Mouse (Mus musculus) hindbrain, embryonic 11.5 days (tissue): ENCODE data around the gene 9430097D07Rik. TPM values are rescaled to one million over a fixed set of nuclear protein-coding genes. Genes with fewer than 3 reads are reported as not detected.

Source experiments
- ATAC-seq: fragments of 200-750 bp; cut with Nextera tagmentation; 2 replicates; pipeline ENCODE4 v1.8.0; 2017; ENCODE audit warnings: mild to moderate bottlenecking, moderate TSS enrichment, moderate library complexity; ENCODE audit not compliant: low FRiP score
- DNase-seq: peaks from one replicate; pipeline ENCODE4 v3.0.0-alpha.2; 2015; ENCODE audit warnings: low spot score
- H3K27ac ChIP-seq: fragments of 300-500 bp; sonication (generic); 2 replicates; pipeline ENCODE4 v1.5.1; 2014; ENCODE audit warnings: mild to moderate bottlenecking, low read depth, low read length
- H3K27me3 ChIP-seq: fragments of 300-500 bp; sonication (generic); 2 replicates; pipeline ENCODE4 v1.6.1; 2014; ENCODE audit warnings: mild to moderate bottlenecking, low read length, moderate library complexity, mixed read lengths; ENCODE audit not compliant: control insufficient read depth, insufficient read depth
- H3K36me3 ChIP-seq: fragments of 300-500 bp; sonication (generic); 2 replicates; pipeline ENCODE4 v1.6.1; 2014; ENCODE audit warnings: mild to moderate bottlenecking, low read length, moderate library complexity, mixed read lengths; ENCODE audit not compliant: control insufficient read depth, insufficient read depth
- H3K4me1 ChIP-seq: fragments of 300-500 bp; sonication (generic); replicated peaks from 2 replicates; pipeline ENCODE4 v1.6.1; 2014; ENCODE audit warnings: low read length, mixed read lengths; ENCODE audit not compliant: control insufficient read depth, insufficient read depth
- H3K4me2 ChIP-seq: fragments of 300-500 bp; sonication (generic); replicated peaks from 2 replicates; pipeline ENCODE4 v1.6.1; 2014; ENCODE audit warnings: mild to moderate bottlenecking, low read depth, low read length
- H3K4me3 ChIP-seq: fragments of 300-500 bp; sonication (generic); 2 replicates; pipeline ENCODE4 v1.5.1; 2014; ENCODE audit warnings: low read depth, low read length
- H3K9ac ChIP-seq: fragments of 300-500 bp; sonication (generic); 2 replicates; pipeline ENCODE4 v1.6.1; 2014; ENCODE audit warnings: low read depth, low read length
- H3K9me3 ChIP-seq: fragments of 300-500 bp; sonication (generic); 2 replicates; pipeline ENCODE4 v1.6.1; 2016; ENCODE audit warnings: low read length; ENCODE audit not compliant: control insufficient read depth
- WGBS: fragments of 180-500 bp; shearing (Covaris S2); extraction: QIAGEN DNeasy Blood & Tissue Kit; methylation state at CpG from one replicate; pipeline ENCODE4 v1.1.7; 2014; 5-methylcytosine and 5-hydroxymethylcytosine counted together
- polyA plus RNA-seq: library from polyadenylated mRNA; unstranded; fragments of >200 nt; fragmentation: Nextera tagmentation; extraction: Ambion mirVana; gene quantifications from 2 replicates; pipeline ENCODE4 v1.2.1, GENCODE M21; 2014

Gene 9430097D07Rik
- polyA plus RNA-seq, 1 experiment from 2014 or later, result 0.37 TPM

GRCm38 (mm10) chr2:32556019-32556418, 19.5 kb downstream of the 9430097D07Rik start:
- H3K27ac ChIP-seq, result peak overlapping the region; percentile 30; the same call in 1 of the 2 replicates
- no peak overlapping the region for H3K4me2 ChIP-seq
- 81% methylated on average over 7 of the region's 7 CpGs for WGBS
- ATAC-seq (no peak), DNase-seq (no peak)
- H3K4me3 ChIP-seq, result no peak overlapping the region
- H3K36me3 ChIP-seq, result no peaks in the 10 kb centered on the region
- H3K27me3 ChIP-seq, result no peaks in the 10 kb centered on the region
- H3K9me3 ChIP-seq, result no peaks in the 10 kb centered on the region
- H3K9ac ChIP-seq, result no peak overlapping the region
- H3K4me1 ChIP-seq, result peaks cover 21% of the 10 kb centered on the region

DNA sequence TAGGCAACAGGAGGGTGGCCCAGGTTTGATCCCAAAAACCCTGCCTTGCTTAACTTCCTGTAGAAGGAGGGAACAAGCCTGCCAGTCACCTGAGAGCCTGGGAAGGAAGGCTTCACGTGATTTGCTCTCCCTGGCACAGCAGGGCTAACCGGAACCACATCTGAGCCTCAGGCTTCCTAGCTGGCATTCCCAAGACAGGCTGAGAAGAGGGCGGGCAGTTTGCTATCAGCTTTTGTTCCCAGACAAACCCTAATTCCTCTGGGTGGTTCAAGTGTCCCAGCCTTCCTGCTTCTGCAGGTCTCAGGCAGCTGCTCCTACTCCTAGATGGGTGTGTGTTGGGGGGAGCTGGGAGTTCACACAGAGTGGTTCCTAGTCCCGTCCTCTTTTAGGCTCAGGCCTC, 20.0 kb downstream of the 9430097D07Rik start:
- no peak overlapping the region for H3K4me2 ChIP-seq
- H3K9ac ChIP-seq, result no peak overlapping the region
- peaks cover 20% of the 10 kb centered on the region for H3K4me1 ChIP-seq
- no peak overlapping the region for H3K4me3 ChIP-seq
- H3K27me3 ChIP-seq, result no peaks in the 10 kb centered on the region
- ATAC-seq, result no peak
- WGBS, result 46% methylated on average over 4 of the region's 4 CpGs
- no peak for DNase-seq
- peak overlapping the region; percentile 30; the same call in 1 of the 2 replicates for H3K27ac ChIP-seq
- no peaks in the 10 kb centered on the region for H3K36me3 ChIP-seq
- H3K9me3 ChIP-seq, result no peaks in the 10 kb centered on the region

GRCm38 (mm10) chr2:32553592-32554148, 21.8 kb downstream of the 9430097D07Rik start:
- Histone ChIP-seq H3K4me1 (peaks cover 8% of the 10 kb centered on the region), H3K9me3 (no peaks in the 10 kb centered on the region), H3K4me3 (no peak overlapping the region), H3K4me2 (no peak overlapping the region), H3K36me3 (no peaks in the 10 kb centered on the region), H3K27ac (no peak overlapping the region), H3K27me3 (no peaks in the 10 kb centered on the region), H3K9ac (no peak overlapping the region)
- DNase-seq (no peak), ATAC-seq (no peak)
- WGBS, result 88% methylated on average over 7 of the region's 7 CpGs

DNA sequence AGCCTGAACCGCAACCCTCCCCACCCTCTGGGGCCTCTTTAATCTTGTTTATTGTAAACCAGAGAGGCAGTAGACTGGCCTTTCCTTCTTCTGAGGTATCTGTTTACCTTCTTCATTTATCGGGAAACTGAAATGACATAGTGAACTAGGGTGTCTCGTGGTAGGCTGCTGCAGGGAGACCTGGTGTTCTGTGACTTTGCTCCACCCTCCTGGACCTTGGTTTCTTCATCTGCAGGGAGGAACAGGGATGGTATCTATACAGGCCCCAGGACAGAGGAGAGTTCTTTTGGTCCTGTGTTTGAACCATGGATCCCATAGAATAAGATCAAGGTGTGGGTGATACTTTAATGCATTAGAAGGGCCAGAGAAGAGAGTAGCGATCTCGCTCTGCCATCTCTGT, 24.2 kb downstream of the 9430097D07Rik start:
- Histone ChIP-seq H3K27me3 (no peaks in the 10 kb centered on the region), H3K9me3 (no peaks in the 10 kb centered on the region), H3K4me1 (peaks cover 4% of the 10 kb centered on the region; the same call in 1 of the 2 replicates), H3K4me3 (no peak overlapping the region), H3K27ac (no peak overlapping the region), H3K9ac (no peak overlapping the region), H3K36me3 (no peaks in the 10 kb centered on the region), H3K4me2 (no peak overlapping the region)
- no peak for ATAC-seq
- DNase-seq, result no peak
- WGBS, result 87% methylated on average over 5 of the region's 5 CpGs

DNA sequence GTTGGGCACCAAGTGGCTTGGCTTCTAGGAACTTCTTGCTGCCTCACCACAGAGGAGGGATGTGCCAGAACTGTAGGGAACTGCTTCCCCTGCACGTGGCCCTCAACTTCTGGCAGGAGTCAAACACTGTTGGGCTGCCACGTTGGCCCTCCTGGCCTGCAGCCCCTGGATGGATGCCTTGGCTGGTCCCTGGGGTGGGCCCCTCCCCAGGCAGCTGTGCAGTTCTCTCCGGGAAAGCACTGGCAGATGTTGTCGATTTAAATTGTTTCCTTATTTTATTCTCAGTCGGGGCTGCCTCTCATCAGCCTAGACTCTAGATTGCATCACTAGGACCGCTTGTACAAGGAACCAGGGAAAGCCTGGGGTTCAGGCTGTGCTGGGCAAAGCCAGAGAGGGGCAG, 25.7 kb downstream of the 9430097D07Rik start:
- Histone ChIP-seq H3K4me3 (no peak overlapping the region), H3K27me3 (no peaks in the 10 kb centered on the region), H3K9ac (no peak overlapping the region), H3K9me3 (no peaks in the 10 kb centered on the region), H3K27ac (no peak overlapping the region), H3K4me2 (no peak overlapping the region), H3K4me1 (no peaks in the 10 kb centered on the region), H3K36me3 (no peaks in the 10 kb centered on the region)
- ATAC-seq (no peak), DNase-seq (no peak)
- WGBS, result 76% methylated on average over 6 of the region's 6 CpGs

- Histone ChIP-seq H3K4me2 (no peak overlapping the region), H3K36me3 (no peaks in the 10 kb centered on the region), H3K9ac (no peak overlapping the region), H3K4me1 (no peaks in the 10 kb centered on the region), H3K4me3 (no peak overlapping the region), H3K27ac (no peak overlapping the region), H3K27me3 (no peaks in the 10 kb centered on the region), H3K9me3 (no peaks in the 10 kb centered on the region)
- 89% methylated on average over 9 of the region's 9 CpGs for WGBS
- DNase-seq (no peak), ATAC-seq (no peak)
Measured at GRCm38 (mm10) chr2:32549171-32549570, 26.3 kb downstream of the 9430097D07Rik start.

DNA sequence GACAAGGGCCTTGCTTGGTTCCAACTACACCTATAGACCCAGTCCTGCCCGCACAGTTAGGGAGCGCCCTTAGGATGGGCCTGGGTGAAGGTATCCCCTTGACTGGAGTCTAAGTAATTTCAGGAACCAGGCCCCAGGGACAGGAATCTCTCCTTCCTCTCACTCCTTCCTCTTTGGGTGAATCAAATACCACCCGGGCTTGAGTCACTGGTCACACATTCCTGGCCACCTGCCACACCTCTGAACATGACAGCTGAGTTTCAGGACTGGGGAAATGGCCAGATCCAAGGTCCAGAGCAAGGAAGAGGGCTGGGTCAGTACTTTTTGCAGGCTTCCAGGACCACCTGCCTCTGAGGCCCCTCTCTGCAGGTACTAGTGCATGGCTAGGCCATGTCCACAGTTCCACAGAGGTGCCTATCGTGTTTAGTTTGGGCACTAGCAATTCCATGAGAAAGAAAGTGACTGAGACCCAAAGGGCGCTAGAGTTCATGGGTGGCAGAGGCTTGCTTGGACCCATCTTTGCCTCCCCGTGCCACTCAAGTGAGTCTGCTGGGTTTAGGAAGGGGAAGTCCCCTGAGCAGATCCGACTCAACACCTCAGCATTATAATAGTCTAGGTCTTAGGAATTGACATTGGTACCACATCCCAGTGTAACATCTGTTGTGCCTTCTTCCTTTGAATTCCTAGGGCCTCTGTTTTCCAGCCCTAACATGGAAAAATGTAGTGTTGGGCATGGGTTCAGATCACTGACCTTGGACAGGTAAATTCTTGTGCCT, 27.3 kb downstream of the 9430097D07Rik start:
- no peak overlapping the region for H3K4me3 ChIP-seq
- 92% methylated on average over 7 of the region's 7 CpGs for whole genome bisulfite sequencing
- ATAC-seq (no peak), DNase-seq (no peak)
- no peaks in the 10 kb centered on the region for H3K9me3 ChIP-seq
- H3K27me3 ChIP-seq, result no peaks in the 10 kb centered on the region
- H3K4me2 ChIP-seq, result no peak overlapping the region
- no peaks in the 10 kb centered on the region for H3K4me1 ChIP-seq
- H3K27ac ChIP-seq, result no peak overlapping the region
- no peaks in the 10 kb centered on the region for H3K36me3 ChIP-seq
- no peak overlapping the region for H3K9ac ChIP-seq

DNA sequence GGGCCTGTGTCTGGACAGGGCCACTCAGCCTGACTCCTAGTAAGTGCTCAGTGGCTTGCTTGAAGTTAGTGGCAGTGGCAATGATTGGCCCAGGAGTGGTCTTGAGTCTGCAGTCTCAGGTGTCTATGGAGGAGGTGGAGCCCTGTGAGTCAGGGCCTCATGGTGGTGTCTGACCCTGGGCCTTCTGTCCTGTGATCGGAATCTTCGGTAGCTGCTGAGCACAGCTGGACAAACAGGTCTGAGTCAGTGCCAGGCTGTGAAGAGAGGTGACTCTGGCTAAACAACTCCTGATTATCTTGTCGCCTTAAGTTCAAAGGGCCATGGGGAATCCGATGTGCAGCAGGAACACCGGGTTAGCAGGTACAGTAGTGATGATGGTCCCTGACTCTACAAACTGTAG, 28.1 kb downstream of the 9430097D07Rik start:
- Histone ChIP-seq H3K4me2 (no peak overlapping the region), H3K27me3 (no peaks in the 10 kb centered on the region), H3K27ac (no peak overlapping the region), H3K9me3 (no peaks in the 10 kb centered on the region), H3K4me3 (no peak overlapping the region), H3K36me3 (no peaks in the 10 kb centered on the region), H3K4me1 (no peaks in the 10 kb centered on the region), H3K9ac (no peak overlapping the region)
- 88% methylated on average over 5 of the region's 5 CpGs for WGBS
- ATAC-seq, result no peak
- no peak for DNase-seq

- H3K4me3 ChIP-seq, result no peak overlapping the region
- no peak overlapping the region for H3K9ac ChIP-seq
- no peak for ATAC-seq
- H3K4me2 ChIP-seq, result no peak overlapping the region
- no peak for DNase-seq
- 93% methylated on average over 1 of the region's 1 CpGs for WGBS
- no peaks in the 10 kb centered on the region for H3K27me3 ChIP-seq
- no peaks in the 10 kb centered on the region for H3K4me1 ChIP-seq
- H3K27ac ChIP-seq, result no peak overlapping the region
- no peaks in the 10 kb centered on the region for H3K9me3 ChIP-seq
- H3K36me3 ChIP-seq, result no peaks in the 10 kb centered on the region
Measured at GRCm38 (mm10) chr2:32546951-32547350, 28.5 kb downstream of the 9430097D07Rik start.
